Mouse (Mus musculus) kidney, embryonic 14.5 days (tissue): ENCODE measurements around the gene Styxl1. TPM values are rescaled to one million over a fixed set of nuclear protein-coding genes. Genes with fewer than 3 reads are reported as not detected.

Experiments used
- ATAC-seq: fragments of 200-750 bp; cut with Nextera tagmentation; 2 replicates; pipeline ENCODE4 v1.8.0; 2017; ENCODE audit warnings: moderate number of reproducible peaks, mild to moderate bottlenecking, moderate TSS enrichment, moderate library complexity; ENCODE audit not compliant: low FRiP score, low TSS enrichment
- H3K27ac ChIP-seq: fragments of 300-500 bp; sonication (generic); 2 replicates; pipeline ENCODE4 v1.5.1; 2014; ENCODE audit warnings: low read depth, mild to moderate bottlenecking, low read length, moderate library complexity, mixed read lengths
- H3K27me3 ChIP-seq: fragments of 300-500 bp; sonication (generic); 2 replicates; pipeline ENCODE4 v1.6.1; 2014; ENCODE audit warnings: mild to moderate bottlenecking, low read length; ENCODE audit not compliant: control insufficient read depth, insufficient read depth
- H3K36me3 ChIP-seq: fragments of 300-500 bp; sonication (generic); 2 replicates; pipeline ENCODE4 v1.6.1; 2014; ENCODE audit warnings: low read length, mixed read lengths; ENCODE audit not compliant: control insufficient read depth, insufficient read depth
- H3K4me1 ChIP-seq: fragments of 300-500 bp; sonication (generic); 2 replicates; pipeline ENCODE4 v1.6.1; 2014; ENCODE audit warnings: low read length, mixed read lengths; ENCODE audit not compliant: control insufficient read depth, insufficient read depth
- H3K4me2 ChIP-seq: fragments of 300-500 bp; sonication (generic); replicated peaks from 2 replicates; pipeline ENCODE4 v1.6.1; 2014; ENCODE audit warnings: low read depth, mild to moderate bottlenecking, low read length
- H3K4me3 ChIP-seq: fragments of 300-500 bp; sonication (generic); 2 replicates; pipeline ENCODE4 v1.5.1; 2014; ENCODE audit warnings: mild to moderate bottlenecking, low read length
- H3K9ac ChIP-seq: fragments of 300-500 bp; sonication (generic); 2 replicates; pipeline ENCODE4 v1.6.1; 2014; ENCODE audit warnings: low read depth, mild to moderate bottlenecking, low read length, moderate library complexity
- H3K9me3 ChIP-seq: fragments of 300-500 bp; sonication (generic); 2 replicates; pipeline ENCODE4 v1.6.1; 2016; ENCODE audit warnings: low read length; ENCODE audit not compliant: control insufficient read depth
- WGBS: fragments of 180-500 bp; shearing (Covaris S2); extraction: QIAGEN DNeasy Blood & Tissue Kit; methylation state at CpG from one replicate; pipeline ENCODE4 v1.1.7; 2014; 5-methylcytosine and 5-hydroxymethylcytosine counted together
- polyA plus RNA-seq: library from polyadenylated mRNA; unstranded; fragments of >200 nt; fragmentation: Nextera tagmentation; extraction: Ambion mirVana; gene quantifications from 2 replicates; pipeline ENCODE4 v1.2.1, GENCODE M21; 2014

Styxl1 gene
- polyA plus RNA-seq, 1 experiment from 2014 or later = 0.72 TPM

- 1% methylated on average over 70 of the region's 70 CpGs for WGBS
- H3K27ac ChIP-seq = peak within 1 kb of the TSS; percentile 95
- H3K4me1 ChIP-seq = peaks cover 18% of the 10 kb centered on the region
- H3K9ac ChIP-seq = peak within 1 kb of the TSS; percentile 96
- H3K27me3 ChIP-seq = no peaks in the 10 kb centered on the region
- peak within 1 kb of the TSS; percentile 93 for H3K4me3 ChIP-seq
- H3K9me3 ChIP-seq = no peaks in the 10 kb centered on the region
- H3K4me2 ChIP-seq = peak within 1 kb of the TSS; percentile 82
- peaks cover 23% of the 10 kb centered on the region for H3K36me3 ChIP-seq
- peak; percentile 96 for ATAC-seq
Observed at GRCm38 (mm10) chr5:135778471-135779445, 573 bp upstream of the Styxl1 start, which contains the start of gene Mdh2. Gene Mdh2, plus strand, starts transcription at chr5:135778480.

GRCm38 (mm10) chr5:135776546-135776945 lies 1.6 kb downstream of the Styxl1 start:
- 51% methylated on average over 4 of the region's 4 CpGs for WGBS
- no peak for ATAC-seq
- Histone ChIP-seq H3K4me1 (peaks cover 18% of the 10 kb centered on the region), H3K4me2 (no peak overlapping the region), H3K36me3 (peaks cover 4% of the 10 kb centered on the region; the same call in 1 of the 2 replicates), H3K27ac (no peak overlapping the region), H3K27me3 (no peaks in the 10 kb centered on the region), H3K9ac (no peak overlapping the region), H3K4me3 (no peak overlapping the region), H3K9me3 (no peaks in the 10 kb centered on the region)

DNA sequence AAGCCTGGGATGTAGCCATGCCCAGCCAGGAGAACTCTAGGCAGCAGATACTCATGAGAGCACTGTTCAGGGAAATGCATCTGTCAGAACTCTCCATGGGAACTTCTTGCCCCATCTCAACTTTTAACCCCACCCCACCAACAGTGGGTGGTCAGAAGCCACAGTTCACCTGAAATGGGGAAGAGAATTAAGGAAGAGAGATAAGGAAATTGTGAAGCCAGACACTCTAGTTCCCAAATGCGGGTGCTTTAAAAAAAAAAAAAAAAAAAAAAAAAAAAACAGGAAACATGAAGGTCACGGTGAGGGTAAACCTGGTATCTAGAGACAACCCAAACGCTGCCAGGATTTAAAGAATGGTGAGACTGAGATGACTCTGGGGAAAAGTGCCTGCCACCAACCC lies 5.7 kb downstream of the Styxl1 start:
- H3K27me3 ChIP-seq = no peaks in the 10 kb centered on the region
- no peak for ATAC-seq
- no peaks in the 10 kb centered on the region for H3K36me3 ChIP-seq
- 47% methylated on average over 3 of the region's 3 CpGs for WGBS
- H3K9me3 ChIP-seq = no peaks in the 10 kb centered on the region
- no peak overlapping the region for H3K4me3 ChIP-seq
- peaks cover 3% of the 10 kb centered on the region for H3K4me1 ChIP-seq
- H3K27ac ChIP-seq = no peak overlapping the region
- H3K9ac ChIP-seq = no peak overlapping the region
- no peak overlapping the region for H3K4me2 ChIP-seq

DNA sequence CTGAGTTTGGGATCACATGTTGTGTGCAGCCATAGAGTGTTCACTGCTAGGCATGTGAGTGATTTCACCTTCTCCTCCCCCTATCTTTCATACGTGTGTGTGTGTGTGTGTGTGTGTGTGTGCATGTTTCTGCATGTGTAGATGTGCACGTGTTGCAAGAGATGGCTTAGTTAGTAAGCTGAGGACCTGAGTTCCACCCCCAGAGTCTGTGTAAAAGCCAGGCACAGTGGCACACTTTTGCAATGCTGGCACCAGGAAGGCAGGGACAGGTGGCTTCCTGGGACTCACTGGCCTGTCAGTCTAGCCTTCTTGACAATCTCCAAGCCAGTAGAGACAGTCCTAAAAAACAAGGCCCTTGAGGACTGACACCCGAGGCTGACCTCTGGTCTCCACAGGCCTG lies 13.2 kb downstream of the Styxl1 start:
- no peak overlapping the region for H3K27ac ChIP-seq
- H3K9me3 ChIP-seq = no peaks in the 10 kb centered on the region
- no peak overlapping the region for H3K4me2 ChIP-seq
- no peak overlapping the region for H3K4me3 ChIP-seq
- H3K4me1 ChIP-seq = no peaks in the 10 kb centered on the region
- WGBS = 70% methylated on average over 3 of the region's 3 CpGs
- no peaks in the 10 kb centered on the region for H3K36me3 ChIP-seq
- H3K27me3 ChIP-seq = no peaks in the 10 kb centered on the region
- ATAC-seq = no peak
- H3K9ac ChIP-seq = no peak overlapping the region

GRCm38 (mm10) chr5:135763526-135763925 lies 14.7 kb downstream of the Styxl1 start:
- ATAC-seq = 0 out of 2 replicates have a peak, but pooled peaks have one; percentile 35
- H3K4me3 ChIP-seq = no peak overlapping the region
- H3K9ac ChIP-seq = no peak overlapping the region
- H3K27ac ChIP-seq = no peak overlapping the region
- H3K27me3 ChIP-seq = no peaks in the 10 kb centered on the region
- no peaks in the 10 kb centered on the region for H3K9me3 ChIP-seq
- no peak overlapping the region for H3K4me2 ChIP-seq
- no peaks in the 10 kb centered on the region for H3K4me1 ChIP-seq
- no peaks in the 10 kb centered on the region for H3K36me3 ChIP-seq
- WGBS = 5% methylated on average over 7 of the region's 7 CpGs

GRCm38 (mm10) chr5:135761881-135762280 lies 16.3 kb downstream of the Styxl1 start:
- ATAC-seq = no peak
- Histone ChIP-seq H3K9me3 (no peaks in the 10 kb centered on the region), H3K4me3 (no peak overlapping the region), H3K4me2 (no peak overlapping the region), H3K9ac (no peak overlapping the region), H3K27ac (no peak overlapping the region), H3K27me3 (no peaks in the 10 kb centered on the region), H3K36me3 (no peaks in the 10 kb centered on the region), H3K4me1 (no peaks in the 10 kb centered on the region)
- 69% methylated on average over 3 of the region's 3 CpGs for WGBS

DNA sequence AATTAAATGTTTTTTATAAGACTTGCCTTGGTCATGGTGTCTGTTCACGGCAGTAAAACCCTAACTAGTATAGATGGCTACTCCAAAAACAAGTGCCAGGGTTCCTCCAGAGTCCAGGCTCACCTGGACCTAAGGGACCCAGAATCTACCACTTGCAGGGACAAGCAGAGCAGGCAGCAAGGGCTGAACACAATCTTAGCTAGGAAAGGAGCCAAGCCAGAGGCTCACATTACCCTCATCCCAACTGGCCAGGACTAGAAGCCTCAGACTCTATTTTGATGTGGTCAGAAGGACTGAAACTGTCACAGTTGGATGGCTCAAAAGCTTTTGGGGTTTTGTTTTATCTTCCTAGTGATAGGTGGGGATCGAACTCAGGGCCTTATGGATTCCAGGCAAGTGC lies 26.6 kb downstream of the Styxl1 start:
- no peaks in the 10 kb centered on the region for H3K9me3 ChIP-seq
- H3K4me3 ChIP-seq = no peak overlapping the region
- no peak overlapping the region for H3K27ac ChIP-seq
- H3K36me3 ChIP-seq = no peaks in the 10 kb centered on the region
- H3K4me1 ChIP-seq = no peaks in the 10 kb centered on the region
- no peaks in the 10 kb centered on the region for H3K27me3 ChIP-seq
- WGBS = 74% methylated on average over 2 of the region's 2 CpGs
- no peak for ATAC-seq
- no peak overlapping the region for H3K4me2 ChIP-seq
- no peak overlapping the region for H3K9ac ChIP-seq

DNA sequence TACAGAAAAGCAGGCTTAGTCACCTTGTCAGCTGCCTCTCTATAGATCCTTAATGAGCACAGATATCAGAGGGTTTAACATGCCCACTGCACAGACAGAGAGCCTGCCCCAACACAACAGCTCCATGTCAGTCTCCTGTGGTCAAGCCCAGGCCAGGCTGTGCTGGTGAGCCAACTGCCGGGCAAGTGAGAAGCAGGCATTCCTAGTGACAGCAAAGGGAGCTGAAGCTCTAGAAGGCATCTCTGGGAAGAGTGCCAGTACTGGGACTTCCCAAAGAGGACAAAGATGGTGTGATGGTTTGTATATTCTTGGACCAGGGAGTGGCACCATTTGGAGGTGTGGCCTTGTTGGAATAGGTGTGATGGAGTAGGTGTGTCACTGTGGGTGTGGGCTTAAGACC lies 27.1 kb downstream of the Styxl1 start:
- ATAC-seq = no peak
- Histone ChIP-seq H3K4me3 (no peak overlapping the region), H3K9me3 (no peaks in the 10 kb centered on the region), H3K4me2 (no peak overlapping the region), H3K27me3 (no peaks in the 10 kb centered on the region), H3K36me3 (no peaks in the 10 kb centered on the region), H3K4me1 (no peaks in the 10 kb centered on the region), H3K27ac (no peak overlapping the region), H3K9ac (no peak overlapping the region)
- WGBS = 93% methylated on average over 1 of the region's 1 CpGs

DNA sequence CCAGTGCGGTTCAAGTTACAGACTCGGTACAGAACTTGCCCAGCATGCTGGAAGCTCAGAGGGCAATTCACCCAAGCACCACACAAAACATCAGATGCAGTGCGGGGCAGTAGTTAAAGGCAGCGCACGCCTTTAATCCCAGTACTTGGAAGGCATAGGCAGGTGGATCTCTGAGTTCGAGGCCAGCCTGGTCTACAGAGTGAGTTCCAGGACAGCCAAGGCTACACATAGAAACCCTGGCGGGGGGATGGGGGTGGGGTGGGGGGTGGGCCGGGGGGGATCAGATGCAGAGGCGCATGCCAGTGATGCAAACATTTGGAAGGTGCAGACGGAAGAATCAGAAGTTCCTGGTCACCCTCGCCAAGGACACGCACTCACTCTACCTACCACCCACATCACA lies 33.4 kb downstream of the Styxl1 start:
- peak overlapping the region; percentile 61 for H3K4me3 ChIP-seq
- WGBS = 13% methylated on average over 12 of the region's 12 CpGs
- H3K27me3 ChIP-seq = no peaks in the 10 kb centered on the region
- peaks cover 11% of the 10 kb centered on the region for H3K36me3 ChIP-seq
- peak overlapping the region; percentile 85 for H3K4me2 ChIP-seq
- peak overlapping the region; percentile 50; the same call in 1 of the 2 replicates for H3K9ac ChIP-seq
- no peaks in the 10 kb centered on the region for H3K9me3 ChIP-seq
- 0 out of 2 replicates have a peak, but pooled peaks have one; percentile 21 for ATAC-seq
- peak overlapping the region; percentile 78; the same call in 1 of the 2 replicates for H3K27ac ChIP-seq
- peaks cover 19% of the 10 kb centered on the region for H3K4me1 ChIP-seq
